Mouse (Mus musculus) kidney, postnatal 25 days (tissue): ENCODE measurements around the gene Mpc1.
A peak's percentile ranks its signal among the peaks of the same experiment; 100 is the strongest.
"Not testable (repeated sequence)": the region's sequence is repeated elsewhere in the genome, so short reads cannot be mapped to it uniquely, and the experiment has no call there.

Experiments used
- DNase-seq, 2 experiments: peaks; one replicate each; pipeline ENCODE4 v3.0.0; 2021; ENCODE audit warnings: mixed read lengths in 2 of 2

Gene Mpc1

GRCm38 (mm10) chr17:8337159-8337558 lies 54.5 kb downstream of the Mpc1 start, which contains the start of gene Prr18:
Gene Prr18 (plus strand): TSS chr17:8337459.
- not testable (repeated sequence) for DNase-seq

- no peak for DNase-seq
Observed at GRCm38 (mm10) chr17:8339666-8340374, 57.1 kb downstream of the Mpc1 start.

GRCm38 (mm10) chr17:8340407-8341359 lies 58.0 kb downstream of the Mpc1 start:
- peak; percentile 21 to 40 for DNase-seq

- DNase-seq: peak in 1 of 2 experiments; percentile 29
Observed at GRCm38 (mm10) chr17:8341360-8341963, 58.8 kb downstream of the Mpc1 start.

GRCm38 (mm10) chr17:8342706-8343105 lies 60.0 kb downstream of the Mpc1 start:
- DNase-seq: peak in 1 of 2 experiments; percentile 6

- peak; percentile 62 to 77 for DNase-seq
Observed at GRCm38 (mm10) chr17:8343416-8343815, 60.7 kb downstream of the Mpc1 start.
